27 mouse cellular contexts compared by ENCODE assay signal in the genomic region with DNA sequence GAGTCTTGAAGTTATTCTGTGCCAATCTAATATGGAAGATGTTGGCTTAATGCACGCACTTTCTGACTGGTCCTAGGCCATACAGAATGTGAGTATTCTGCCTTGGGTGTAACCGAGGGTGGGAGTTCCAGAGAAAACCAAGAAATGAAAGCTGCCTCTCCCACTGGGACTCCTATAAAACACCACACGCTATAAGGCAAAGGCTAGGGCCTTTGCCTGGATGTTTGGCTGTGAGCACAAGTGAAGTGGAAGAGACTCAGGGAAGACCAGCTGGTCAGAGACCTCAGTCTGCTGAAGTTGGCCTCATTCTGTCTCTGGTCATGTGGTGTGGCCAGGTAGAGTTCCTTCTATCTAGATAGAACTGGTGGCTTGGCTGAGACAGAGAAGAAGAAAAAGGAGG. TPM values are rescaled to one million over a fixed set of nuclear protein-coding genes. Genes with fewer than 3 reads are reported as not detected.
DNase-seq lines count a peak whose midpoint lies in the region; ATAC-seq and TF ChIP-seq lines count a peak whose summit lies in the region.
"Had no signal": no experiment of that assay in that cellular context is flagged by ENCODE, and none has a peak within 500 bp of the region (broad histone marks: within the 10 kb centered on the region; RNA-seq: fewer than 3 reads in every experiment).

No protein-coding gene starts in this region.

- H3K27me3 ChIP-seq in kidney, postnatal 0 days (ENCODE audit: insufficient read depth, low read length) = no peaks in the 10 kb centered on the region
- H3K27me3 ChIP-seq in limb, embryonic 15.5 days = no peaks in the 10 kb centered on the region
- H3K27me3 ChIP-seq: heart, embryonic 12.5 days; midbrain, embryonic 13.5 days; neural tube, embryonic 13.5 days; Patski had no signal

- WGBS in kidney, postnatal 0 days = 63% methylated on average over 3 of the region's 3 CpGs
- WGBS in limb, embryonic 15.5 days = 49% methylated on average over 3 of the region's 3 CpGs

- no peak overlapping the region for H3K4me3 ChIP-seq in kidney, postnatal 0 days (replicated peaks; ENCODE audit: low read depth, low read length)
- no peak overlapping the region for H3K4me3 ChIP-seq in limb, embryonic 15.5 days
- H3K4me3 ChIP-seq: erythroblast, embryonic 14.5 days; heart, adult 2 months; heart, embryonic 12.5 days; layer of hippocampus, adult 2 months; midbrain, embryonic 13.5 days; neural tube, embryonic 13.5 days had no signal

- peaks cover 51% of the 10 kb centered on the region for H3K4me1 ChIP-seq in kidney, postnatal 0 days (replicated peaks; ENCODE audit: insufficient read depth, low read length)
- H3K4me1 ChIP-seq in limb, embryonic 15.5 days = peaks cover 51% of the 10 kb centered on the region

- no peaks in the 10 kb centered on the region for H3K36me3 ChIP-seq in kidney, postnatal 0 days (ENCODE audit: insufficient read depth, low read length)
- H3K36me3 ChIP-seq in limb, embryonic 15.5 days = peaks cover 54% of the 10 kb centered on the region
- H3K36me3 ChIP-seq: heart, embryonic 12.5 days; midbrain, embryonic 13.5 days; neural tube, embryonic 13.5 days had no signal

- DNase-seq in cerebellum, adult 11 months = no peak
- no peak for DNase-seq in kidney, postnatal 0 days (ENCODE audit: low spot score)
- DNase-seq in kidney, postnatal 4 days = no peak
- peak; percentile 53 to 65 for DNase-seq in cerebellum, postnatal 25 days
- no peak for DNase-seq in Muller cell, postnatal 12 days (ENCODE audit: inconsistent ontology term)
- DNase-seq in MN1 (ENCODE audit: low spot score) = no peak
- DNase-seq: adrenal gland, postnatal 10 days; embryo, embryonic 11 days; forebrain, postnatal 0 days; heart, adult 2 months; heart, postnatal 4 days; kidney, adult 18-20 months; kidney, postnatal 10 days; right cerebral cortex, postnatal 4 days; thymus, postnatal 4 days had no signal

- peak; percentile 66 for ATAC-seq in cerebellum, adult (ENCODE audit: insufficient number of reproducible peaks, low FRiP score, low TSS enrichment)
- ATAC-seq in kidney, postnatal 0 days (replicated peaks; ENCODE audit: low FRiP score, low read depth) = no peak
- no peak for ATAC-seq in limb, embryonic 15.5 days (ENCODE audit: insufficient number of reproducible peaks, low FRiP score, low TSS enrichment, low read depth)
- ATAC-seq: forebrain, postnatal 0 days; lung, postnatal 0 days; midbrain, embryonic 13.5 days; Patski had no signal

- H3K9me3 ChIP-seq in kidney, postnatal 0 days (replicated peaks; ENCODE audit: low read length) = no peaks in the 10 kb centered on the region
- H3K9me3 ChIP-seq in limb, embryonic 15.5 days = no peaks in the 10 kb centered on the region
- H3K9me3 ChIP-seq: heart, embryonic 12.5 days had no signal

- H3K9ac ChIP-seq in kidney, postnatal 0 days (ENCODE audit: low read depth, low read length) = no peak overlapping the region
- H3K9ac ChIP-seq in limb, embryonic 15.5 days = no peak overlapping the region
- H3K9ac ChIP-seq: forebrain, postnatal 0 days; hindbrain, embryonic 14.5 days; midbrain, embryonic 13.5 days; neural tube, embryonic 13.5 days had no signal

- H3K4me2 ChIP-seq in kidney, postnatal 0 days (ENCODE audit: low read length) = no peak overlapping the region
- no peak overlapping the region for H3K4me2 ChIP-seq in limb, embryonic 15.5 days
- H3K4me2 ChIP-seq: heart, embryonic 12.5 days; hindbrain, embryonic 14.5 days; liver, embryonic 11.5 days; midbrain, embryonic 13.5 days; neural tube, embryonic 13.5 days had no signal

- no peak for TF ChIP-seq CTCF in kidney, postnatal 0 days (IDR thresholded peaks at IDR 0.05; ENCODE audit: low read depth)

- H3K27ac ChIP-seq in kidney, postnatal 0 days = 0 out of 2 replicates have a peak overlapping the region, but pooled peaks have one; percentile 25
- 0 out of 2 replicates have a peak overlapping the region, but pooled peaks have one; percentile 33 for H3K27ac ChIP-seq in limb, embryonic 15.5 days
- H3K27ac ChIP-seq: heart, adult 2 months; hindbrain, embryonic 14.5 days; layer of hippocampus, adult 2 months; macrophage; midbrain, embryonic 13.5 days; neural tube, embryonic 13.5 days had no signal

RNA-seq across cellular contexts. Expression of a gene that starts 23.4 kb away (rescaled TPM):
- 5.7 and 6.4 TPM in 2 replicates for polyA plus RNA-seq in kidney, postnatal 0 days (2015; fragmentation: Nextera tagmentation; extraction: Ambion mirVana)
- 25.5 and 32.6 TPM in 2 replicates for polyA plus RNA-seq in limb, embryonic 15.5 days (2015; fragmentation: Nextera tagmentation; extraction: Ambion mirVana)

Comparison
In these comparisons a context has a peak if more than half of its experiments do, and no peak if none do; other contexts are left out.
1. DNase-seq: peak in cerebellum, postnatal 25 days (2 of 2); none in cerebellum, adult 11 months (single experiment), kidney, postnatal 0 days (single experiment), kidney, postnatal 4 days (0 of 2), Muller cell, postnatal 12 days (single experiment) and MN1 (single experiment).